Mouse (Mus musculus): ENCODE results near the gene Abcc1.

Gene Abcc1

DNA sequence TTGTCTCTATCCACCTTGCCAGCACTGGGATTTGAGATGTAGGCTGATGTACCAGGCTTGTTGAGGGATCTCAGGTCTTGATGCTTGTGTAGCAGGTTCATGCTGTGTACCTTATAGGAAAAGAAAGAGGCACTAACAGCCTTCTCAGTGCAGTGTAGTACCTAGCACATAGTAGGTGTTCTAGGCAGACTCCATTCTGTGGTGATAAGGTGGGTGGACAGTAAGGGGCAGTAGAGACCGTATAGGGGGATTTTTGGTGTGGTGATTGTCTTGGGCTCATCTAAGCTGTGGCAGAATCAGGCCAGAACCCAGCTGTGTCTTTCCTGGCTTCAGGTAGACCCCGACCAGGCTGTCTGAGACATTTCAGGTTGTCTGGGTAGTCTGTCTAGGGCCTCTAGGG, 15.0 kb downstream of the Abcc1 start:
- DNase-seq (ENCODE audit: inconsistent ontology term): no peak

DNA sequence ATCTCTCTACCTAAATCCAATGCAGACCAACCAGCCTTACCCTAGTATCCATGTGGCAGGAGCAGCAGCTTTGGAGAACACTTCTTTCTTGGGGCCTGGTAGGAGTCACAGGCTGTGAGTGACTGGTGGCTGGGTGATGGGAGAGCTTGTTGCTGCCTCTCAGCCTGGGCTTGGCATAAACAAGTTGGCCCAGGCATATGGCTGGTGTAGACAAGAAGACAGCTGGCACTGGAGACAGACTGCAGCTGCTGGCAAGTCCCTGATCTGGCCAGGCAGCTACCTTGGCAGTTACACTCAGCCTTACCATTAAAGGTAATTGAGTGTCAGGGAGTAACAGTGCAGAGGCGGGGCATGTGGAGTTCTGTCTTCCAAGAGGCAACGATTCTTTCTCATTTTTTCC, 16.0 kb downstream of the Abcc1 start:
- no peak for DNase-seq (ENCODE audit: inconsistent ontology term)

DNA sequence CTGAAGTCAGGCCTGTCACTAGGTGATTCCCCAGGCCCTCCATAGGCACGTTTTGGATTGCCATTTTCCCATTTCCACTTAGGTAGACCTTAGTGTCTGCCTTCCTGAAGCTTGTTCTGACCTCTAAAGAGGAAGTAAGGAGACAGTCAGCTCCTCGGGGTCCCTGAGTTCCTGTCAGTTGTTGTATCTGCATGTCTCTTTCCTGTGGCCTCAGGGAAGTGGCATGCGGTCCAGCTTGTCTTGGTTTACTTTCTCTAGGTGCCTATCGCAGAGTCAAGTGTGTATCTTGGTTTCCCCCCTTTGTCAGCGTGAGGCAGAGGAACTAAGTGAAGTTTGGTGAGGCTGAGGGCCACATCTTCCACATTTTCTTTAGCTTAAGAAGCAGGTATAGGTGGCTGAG, 17.3 kb downstream of the Abcc1 start:
- DNase-seq (ENCODE audit: inconsistent ontology term): no peak

DNA sequence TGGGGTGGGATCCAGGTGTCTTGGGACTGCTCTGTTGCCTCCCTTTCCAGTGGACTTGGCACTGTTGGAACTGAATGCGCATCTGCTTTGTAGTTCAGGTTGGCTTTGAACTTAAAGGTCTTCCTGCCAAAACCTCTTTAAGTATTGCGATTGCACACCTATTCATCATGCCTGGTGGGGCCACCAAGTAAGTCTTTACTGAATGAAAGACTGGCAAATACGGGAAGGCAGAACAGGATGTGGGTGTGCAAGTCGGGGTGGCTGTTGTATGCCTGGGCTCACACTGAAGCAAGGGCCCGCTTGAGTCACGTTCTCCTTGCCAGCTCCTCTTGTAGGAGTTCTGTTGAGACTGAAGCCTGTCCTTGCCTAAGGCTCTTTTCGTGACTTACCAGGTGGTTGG, 18.5 kb downstream of the Abcc1 start:
- no peak for DNase-seq (ENCODE audit: inconsistent ontology term)

DNA sequence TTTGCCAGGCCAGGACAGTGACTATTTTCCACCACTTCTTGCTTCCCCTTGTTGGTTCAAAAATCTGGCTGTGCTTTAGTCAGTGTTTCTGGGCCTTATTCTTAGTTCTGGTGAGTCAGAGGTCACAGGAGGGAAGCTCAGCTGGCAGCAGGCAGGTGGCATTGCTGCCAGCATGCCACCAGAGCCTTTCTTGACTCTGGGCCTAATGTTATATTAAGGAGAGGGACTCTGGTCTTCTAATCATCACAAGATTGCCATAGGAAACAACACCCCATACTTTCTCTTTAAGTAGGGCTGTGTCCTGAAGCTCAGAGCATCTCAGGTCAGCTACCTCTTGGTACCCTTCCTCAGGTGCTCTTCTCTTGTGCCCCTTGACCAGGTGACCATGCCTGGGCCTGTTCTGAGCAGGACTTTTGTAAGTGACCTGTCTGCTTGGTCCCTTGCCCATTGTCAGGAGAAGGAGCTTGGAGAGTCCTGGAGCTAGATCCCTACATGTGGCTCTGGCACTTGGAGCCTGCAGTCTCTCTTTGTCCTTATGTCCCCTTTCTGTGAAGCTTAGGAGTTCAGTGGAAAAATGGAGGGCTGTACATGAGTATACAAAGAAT, 19.8 kb downstream of the Abcc1 start:
- no peak for DNase-seq (ENCODE audit: inconsistent ontology term)

DNA sequence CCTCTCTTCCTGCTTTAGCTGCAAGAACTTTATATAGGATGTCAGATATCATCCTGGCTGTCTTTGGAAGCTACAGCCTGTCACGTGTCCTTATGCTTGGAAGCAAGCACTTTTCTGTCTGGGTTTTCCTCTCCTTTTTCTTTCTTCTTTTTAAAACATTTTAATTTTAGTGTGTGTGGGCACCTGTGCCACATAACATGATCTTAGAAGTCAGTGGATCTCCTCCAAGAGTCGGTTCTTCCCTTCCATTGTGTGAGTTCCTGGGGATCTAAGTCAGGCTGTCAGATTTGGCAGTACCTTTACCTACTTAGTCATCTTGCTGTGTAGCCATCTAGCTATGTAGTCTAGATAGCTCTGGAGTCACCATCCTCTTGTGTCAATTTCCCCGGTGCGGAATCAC, 37.9 kb downstream of the Abcc1 start:
- DNase-seq (ENCODE audit: inconsistent ontology term): no peak

DNA sequence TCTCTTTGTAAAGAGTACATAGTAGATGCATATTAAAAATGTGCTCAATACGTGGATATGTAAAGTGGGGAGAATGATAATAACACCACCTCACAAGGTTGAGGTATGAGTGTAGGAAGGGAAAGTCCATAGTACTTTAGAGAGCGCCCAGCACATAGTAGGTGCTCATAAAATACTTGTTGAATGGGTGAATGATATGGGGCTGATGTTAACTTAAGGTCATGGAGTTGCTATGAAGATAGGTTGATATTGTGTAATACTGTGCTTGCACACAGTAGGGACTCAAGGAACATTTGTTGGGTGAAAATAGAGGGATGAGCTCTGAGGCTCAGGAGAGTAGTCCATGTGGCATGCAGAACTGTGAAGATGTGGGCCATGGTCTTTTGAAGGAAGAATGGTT, 42.1 kb downstream of the Abcc1 start:
- no peak for DNase-seq (ENCODE audit: inconsistent ontology term)

DNA sequence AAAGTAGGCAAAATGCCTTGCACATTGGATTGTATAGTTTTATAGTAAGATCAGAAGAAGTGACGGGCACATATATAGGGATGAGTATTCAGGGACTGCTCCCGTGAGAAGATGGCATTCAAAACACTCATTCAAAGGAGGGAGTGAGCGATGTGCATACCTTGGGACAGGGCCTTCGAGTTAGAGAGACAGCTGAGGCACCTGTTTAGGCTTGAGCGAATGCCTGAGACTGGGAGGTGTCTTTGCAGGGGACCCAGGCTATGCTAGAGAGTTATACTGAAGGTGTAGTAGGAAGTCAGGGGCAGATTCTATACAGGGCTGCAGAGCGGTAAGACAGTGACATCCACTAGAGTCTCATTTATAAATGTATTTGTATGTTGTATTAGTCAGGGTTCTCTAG, 44.3 kb downstream of the Abcc1 start:
- no peak for DNase-seq (ENCODE audit: inconsistent ontology term)

DNA sequence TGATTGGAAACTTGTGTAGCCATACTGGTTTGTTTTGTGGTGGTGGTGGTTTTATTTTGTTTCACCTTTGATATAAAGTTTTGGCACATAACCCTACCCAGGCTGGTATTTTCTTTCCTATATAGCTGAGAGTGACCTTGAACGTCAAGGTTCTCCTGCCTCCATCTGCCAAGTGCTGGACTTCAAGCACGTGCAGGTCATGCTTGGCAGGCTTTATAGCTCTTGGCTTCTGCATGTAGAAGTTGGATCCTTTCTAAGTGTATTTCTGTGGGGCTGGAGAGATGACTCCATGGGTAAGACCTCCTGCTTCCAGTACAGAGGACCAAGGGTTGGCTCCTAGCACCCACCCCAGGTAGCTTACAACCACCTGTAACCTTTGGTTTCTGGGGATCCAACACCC, 47.8 kb downstream of the Abcc1 start:
- DNase-seq (ENCODE audit: inconsistent ontology term): no peak

DNA sequence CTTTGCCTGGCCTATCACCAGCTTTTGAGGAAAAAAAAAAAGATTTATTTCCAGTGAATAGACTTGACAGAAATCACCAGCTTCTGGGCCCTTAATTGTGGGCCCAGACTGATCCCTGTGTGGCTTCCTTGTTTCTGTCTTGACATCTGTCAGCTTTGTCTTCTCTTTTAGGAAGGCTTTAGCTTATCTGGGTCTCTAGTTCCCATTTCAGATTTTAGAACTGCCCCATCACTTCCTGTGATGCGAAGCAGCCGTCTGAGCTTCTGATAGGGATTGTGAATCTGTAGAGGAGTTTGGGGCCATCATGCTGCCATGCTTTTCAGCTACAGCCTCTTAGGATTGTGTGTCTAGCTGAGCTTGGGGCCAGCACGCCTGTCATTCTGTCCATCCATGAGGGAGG, 48.4 kb downstream of the Abcc1 start:
- no peak for DNase-seq (ENCODE audit: inconsistent ontology term)

DNA sequence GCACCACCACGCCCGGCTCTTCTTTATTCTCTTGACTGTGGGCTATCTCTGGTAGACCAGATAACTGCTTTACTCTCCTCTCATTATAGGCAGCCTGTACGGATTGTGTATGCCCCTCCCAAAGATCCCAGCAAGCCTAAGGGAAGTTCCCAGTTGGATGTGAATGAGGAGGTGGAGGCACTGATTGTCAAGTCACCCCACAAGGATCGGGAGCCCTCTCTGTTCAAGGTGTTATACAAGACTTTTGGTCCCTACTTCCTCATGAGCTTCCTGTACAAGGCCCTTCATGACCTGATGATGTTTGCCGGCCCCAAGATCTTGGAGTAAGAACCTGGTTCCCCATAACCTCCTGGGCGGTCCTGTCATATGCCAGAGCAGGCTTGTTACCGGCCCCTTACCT, 49.3 kb downstream of the Abcc1 start:
- no peak for DNase-seq (ENCODE audit: inconsistent ontology term)

DNA sequence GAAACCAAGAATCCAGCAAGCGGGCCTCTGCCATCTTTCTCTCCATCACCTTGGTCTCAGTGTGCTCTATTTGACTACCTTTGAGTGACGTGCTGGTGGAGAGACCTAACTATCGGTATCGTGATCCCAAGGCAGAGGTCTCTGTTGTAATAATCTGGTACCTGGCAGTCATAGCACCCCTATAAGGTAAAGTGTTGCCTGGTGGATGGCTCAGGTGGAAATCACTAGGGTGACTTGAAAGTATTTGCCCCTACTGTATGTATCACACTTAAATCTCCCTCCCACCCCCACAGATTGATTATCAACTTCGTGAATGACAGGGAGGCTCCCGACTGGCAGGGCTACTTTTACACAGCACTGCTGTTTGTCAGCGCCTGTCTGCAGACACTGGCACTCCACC, 49.8 kb downstream of the Abcc1 start:
- DNase-seq (ENCODE audit: inconsistent ontology term): no peak

DNA sequence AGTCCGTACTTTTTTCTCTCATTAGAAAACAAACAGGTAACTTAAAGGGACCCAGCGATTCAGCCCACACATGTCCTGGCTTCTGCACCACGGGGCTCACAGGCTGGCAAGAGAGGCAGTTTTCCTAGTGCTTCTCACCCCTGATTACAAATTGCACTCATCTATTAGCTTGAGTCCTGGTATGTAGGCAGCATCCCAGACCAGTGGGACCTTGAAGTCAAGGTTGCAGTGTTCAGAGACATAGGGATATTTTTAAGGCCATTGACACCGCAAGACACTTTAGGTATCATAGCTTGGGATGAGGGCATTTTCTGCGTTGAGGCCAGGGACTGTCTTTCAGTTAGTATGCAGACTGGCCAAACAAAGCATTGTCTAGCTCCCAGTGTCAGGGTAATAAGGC, 51.2 kb downstream of the Abcc1 start:
- DNase-seq (ENCODE audit: inconsistent ontology term): no peak

DNA sequence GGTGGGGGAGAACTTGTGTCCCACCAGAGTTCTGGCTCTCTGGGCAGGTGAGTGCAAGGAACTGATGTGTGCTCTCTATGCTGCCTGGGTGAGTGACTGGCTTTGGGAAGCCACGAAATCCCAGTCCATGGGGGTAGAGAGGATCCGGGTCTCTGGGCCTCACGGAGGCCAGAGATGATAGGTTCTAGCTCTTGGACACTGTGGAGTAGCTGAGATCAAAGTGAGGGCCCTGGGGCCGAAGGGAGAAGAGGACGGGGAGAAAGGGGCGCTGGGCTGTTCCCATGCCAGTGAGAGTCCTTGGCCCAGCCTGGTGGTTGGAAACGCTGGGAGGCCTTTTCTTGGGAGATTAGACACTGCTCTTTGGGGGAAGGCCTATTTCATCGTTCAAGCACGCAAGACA, 53.8 kb downstream of the Abcc1 start:
- DNase-seq (ENCODE audit: inconsistent ontology term): no peak

DNA sequence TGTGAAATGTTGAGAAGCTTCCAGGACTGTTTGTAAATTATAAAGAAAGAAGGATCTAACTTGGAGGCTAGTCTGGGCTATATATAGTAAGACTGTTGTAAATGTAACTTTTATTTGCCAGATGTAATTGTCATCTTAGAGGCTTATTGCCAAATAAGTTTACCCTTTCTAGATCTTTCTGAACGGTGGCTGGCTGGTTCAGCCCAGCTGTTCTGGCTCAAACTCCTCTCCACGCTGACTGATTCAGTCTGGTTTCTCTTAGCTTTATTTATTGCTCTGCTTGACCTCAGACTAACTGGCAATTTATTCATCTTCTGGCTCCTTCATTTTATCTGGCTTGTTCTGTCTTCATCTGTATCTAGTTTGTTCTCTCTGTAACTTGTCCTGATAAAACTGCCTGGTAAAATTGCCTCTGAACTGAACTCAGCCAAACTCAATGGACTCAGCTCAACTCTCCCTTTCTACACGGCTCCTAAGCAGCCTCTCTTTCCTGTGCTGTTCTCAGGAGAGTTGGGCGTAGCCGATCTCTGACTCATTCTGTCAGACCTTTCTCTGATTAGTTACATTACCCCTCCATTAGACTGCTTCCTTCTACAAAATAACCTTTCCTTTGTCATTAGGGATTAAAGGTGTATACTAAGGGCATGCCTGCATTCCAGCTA, 55.7 kb downstream of the Abcc1 start:
- DNase-seq (ENCODE audit: inconsistent ontology term): no peak

DNA sequence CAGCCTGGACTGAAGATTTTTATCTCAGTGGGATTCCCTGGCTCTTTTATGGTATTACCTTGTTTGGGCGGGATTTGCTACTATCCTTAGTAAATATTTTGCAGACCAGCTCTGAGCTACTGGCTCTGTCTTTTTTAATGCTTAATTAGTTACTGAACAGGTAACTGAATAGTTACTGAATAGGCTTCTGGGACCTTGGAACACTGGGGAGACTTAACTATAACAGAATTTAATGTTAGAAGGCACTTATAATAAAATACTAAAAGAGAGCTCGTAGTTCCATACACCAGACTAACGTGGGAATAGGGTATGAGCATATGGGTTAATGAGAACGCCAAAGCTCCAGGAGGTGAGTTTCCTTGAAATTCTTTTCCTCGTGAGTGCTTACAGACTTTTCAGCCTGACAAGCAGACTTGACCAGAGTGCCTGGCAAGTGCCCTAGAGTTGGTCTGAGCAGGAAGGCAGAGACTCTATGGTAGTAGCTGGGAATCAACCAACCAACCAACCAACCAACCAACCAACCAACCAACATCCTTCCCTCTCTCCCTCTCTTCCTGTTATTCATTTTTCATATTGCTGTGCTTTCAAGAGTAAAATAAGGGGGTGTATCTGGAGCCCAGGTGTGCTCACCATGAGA, 59.3 kb downstream of the Abcc1 start:
- DNase-seq (ENCODE audit: inconsistent ontology term): no peak

DNA sequence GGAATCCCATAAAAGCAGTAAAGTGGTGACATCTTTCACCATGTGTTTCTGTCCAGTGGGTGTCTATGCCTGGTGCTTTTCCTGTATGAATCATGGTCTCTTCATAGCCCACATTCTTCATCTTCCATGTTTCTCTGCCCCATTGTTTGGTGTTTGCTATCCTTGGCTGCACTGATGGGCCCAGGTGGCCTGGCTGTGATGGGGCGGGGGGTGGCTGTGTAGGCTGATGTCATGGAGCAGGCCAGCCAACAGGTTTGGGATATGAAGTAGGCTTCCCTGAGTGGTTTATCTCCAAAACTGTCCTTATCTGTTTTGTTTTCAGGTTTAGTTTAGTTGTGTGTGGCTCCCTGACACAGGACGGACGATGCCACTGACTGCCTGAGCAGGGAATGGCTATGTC, 60.7 kb downstream of the Abcc1 start:
- peak; percentile 60 for DNase-seq (ENCODE audit: inconsistent ontology term)

DNA sequence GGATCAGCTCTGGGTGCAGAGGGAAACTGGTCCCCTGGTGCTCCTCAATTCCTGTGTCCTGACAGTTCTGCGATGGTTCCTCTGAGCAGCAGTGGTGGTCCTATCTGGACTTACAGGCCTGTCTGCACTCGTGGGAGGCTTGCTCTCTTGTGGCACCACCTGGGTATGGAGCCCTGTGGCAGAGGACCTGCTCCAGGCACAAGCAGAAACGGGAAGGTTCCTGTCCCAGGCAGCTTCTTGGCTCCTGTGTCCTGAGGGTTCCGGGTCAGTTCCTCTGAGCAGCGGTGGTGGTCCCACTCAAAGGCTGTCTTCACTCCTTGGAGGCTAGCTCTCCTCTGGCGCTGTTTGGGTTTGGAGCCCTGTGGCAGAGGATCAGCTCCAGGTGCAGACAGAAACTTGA, 68.0 kb downstream of the Abcc1 start:
- DNase-seq (ENCODE audit: inconsistent ontology term): no peak

DNA sequence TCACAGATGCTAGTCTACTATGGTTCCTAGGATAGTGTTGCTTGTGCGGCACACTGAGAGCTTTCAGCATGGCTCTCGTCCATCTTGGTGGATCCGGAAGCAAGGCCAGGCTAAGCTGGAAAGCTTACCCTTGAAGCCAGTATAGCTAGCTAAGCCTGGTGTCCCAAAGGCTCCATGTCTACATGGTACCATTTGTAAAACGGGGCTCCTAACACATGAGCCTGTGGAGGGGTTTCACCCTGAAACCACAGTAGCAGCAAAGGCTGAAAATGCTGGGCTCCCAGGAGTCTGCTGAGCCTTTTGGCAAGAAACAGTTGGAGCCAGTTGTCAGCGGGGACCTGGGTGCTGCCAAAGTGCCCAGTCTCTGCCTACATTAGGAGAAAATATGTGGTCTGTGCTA, 71.6 kb downstream of the Abcc1 start:
- no peak for DNase-seq (ENCODE audit: inconsistent ontology term)

DNA sequence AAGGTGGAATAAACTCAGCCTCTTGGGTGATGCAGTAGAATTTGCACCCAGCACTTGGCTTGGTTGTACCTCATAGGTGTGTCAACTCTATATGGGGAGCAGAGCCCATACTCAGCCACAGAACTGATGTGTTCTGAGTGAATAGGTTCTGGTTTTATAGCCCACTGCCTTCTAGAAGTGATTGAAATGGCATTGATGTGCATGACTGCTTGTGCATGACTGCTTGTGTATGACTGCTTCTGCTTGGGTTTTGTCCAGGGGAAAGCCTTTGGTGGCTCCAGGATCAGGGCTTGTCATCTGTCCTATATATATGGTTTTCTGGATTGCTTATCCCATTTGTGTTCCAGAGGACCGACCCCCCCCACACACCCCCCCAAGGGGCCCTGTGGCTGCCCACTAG, 74.2 kb downstream of the Abcc1 start:
- no peak for DNase-seq (ENCODE audit: inconsistent ontology term)

DNA sequence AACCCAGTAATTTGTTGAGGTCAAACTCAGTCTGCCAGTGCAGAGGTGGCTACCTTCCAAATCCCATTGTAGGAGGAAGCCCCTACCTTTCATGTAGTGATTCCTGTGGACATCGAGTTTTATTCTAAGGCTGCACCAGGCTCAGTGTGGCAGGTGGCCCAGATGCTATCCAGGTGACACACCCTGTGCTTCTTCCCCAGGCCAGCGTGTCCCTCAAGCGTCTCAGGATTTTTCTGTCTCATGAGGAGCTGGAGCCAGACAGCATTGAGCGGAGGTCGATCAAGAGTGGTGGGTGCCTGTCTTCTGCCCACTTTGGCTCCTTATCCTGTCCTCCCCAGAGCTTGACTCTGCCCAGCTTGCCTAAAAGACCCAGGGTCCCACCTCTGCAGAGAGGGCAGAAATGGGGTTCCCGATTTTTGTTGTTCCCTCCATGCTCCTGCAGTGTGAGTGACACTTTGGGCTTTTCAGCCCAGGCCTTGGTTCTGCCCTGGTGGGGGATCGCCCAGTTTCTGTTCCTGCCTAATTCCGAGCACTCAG, 76.2 kb downstream of the Abcc1 start:
- DNase-seq (ENCODE audit: inconsistent ontology term): no peak

DNA sequence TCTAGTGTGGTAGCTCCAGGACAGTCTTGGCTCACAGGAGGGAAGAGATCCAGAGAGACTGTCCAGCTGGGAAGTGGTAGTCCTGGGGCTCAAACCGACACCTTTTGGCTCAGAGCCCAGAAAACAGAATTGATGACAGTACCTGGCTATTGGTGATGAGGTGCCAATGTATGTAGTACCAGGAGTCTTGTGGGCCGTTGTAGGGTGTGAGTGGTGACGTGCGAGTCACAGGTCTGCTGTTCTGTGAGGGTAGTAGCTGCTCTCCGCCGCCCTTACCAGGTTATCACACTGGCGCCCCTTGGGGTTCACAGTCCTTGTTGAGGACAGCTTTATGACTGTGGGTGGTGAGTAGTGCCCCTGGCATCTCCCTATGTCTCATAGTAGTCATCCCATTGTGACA, 77.2 kb downstream of the Abcc1 start:
- DNase-seq (ENCODE audit: inconsistent ontology term): no peak

DNA sequence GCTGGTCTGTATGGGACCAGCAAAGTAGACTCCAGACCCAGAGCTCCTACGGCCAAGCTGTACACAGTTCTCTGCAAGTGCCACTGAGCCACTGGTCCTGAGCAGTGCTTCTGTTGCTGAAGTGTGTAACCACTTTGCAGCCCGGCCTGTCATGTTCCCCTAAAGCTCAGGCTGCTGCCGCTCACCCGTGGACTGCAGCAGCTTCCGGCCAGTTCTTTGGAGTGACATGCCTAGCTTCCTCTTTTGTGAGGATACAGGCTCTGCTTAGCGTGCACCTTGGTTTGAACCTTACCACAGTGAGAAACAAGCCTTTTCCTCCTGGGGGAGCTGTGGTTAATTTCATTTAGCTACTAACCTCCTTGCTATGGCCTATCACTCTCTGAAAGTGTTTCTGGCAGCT, 77.7 kb downstream of the Abcc1 start:
- no peak for DNase-seq (ENCODE audit: inconsistent ontology term)
